Mouse (Mus musculus) olfactory bulb, adult 2 months (tissue): ENCODE measurements around the gene Slc44a4.
"Not testable (repeated sequence)": the region's sequence is repeated elsewhere in the genome, so short reads cannot be mapped to it uniquely, and the experiment has no call there.

ENCODE experiments used
- CTCF ChIP-seq: fragments of 200-500 bp; IDR thresholded peaks from 2 replicates; pipeline ENCODE4 v1.5.1; 2012; ENCODE audit warnings: low read depth, mild to moderate bottlenecking, low read length, moderate library complexity; ENCODE audit not compliant: insufficient read depth
- POLR2A ChIP-seq: fragments of 200-500 bp; IDR thresholded peaks from 2 replicates; pipeline ENCODE4 v1.6.1; 2012; ENCODE audit warnings: mild to moderate bottlenecking, low read depth, low read length, moderate library complexity; ENCODE audit not compliant: insufficient read depth

DNA sequence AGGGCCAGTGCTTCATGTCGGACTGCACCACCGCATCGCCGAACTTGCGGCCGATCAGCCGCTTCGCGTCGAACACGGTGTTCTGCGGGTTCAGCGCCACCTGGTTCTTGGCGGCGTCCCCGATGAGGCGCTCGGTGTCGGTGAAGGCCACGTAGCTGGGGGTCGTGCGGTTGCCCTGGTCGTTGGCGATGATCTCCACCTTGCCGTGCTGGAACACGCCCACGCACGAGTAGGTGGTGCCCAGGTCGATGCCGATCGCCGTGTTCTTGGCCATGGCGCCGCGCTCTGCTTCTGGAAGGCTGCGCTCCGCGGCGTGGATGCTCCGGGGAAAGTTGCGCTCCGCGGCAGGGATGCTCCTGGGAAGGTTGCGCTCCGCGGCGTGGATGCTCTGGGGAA lies 44.5 kb downstream of the Slc44a4 start:
- not testable (repeated sequence) for TF ChIP-seq CTCF, POLR2A
